Mouse (Mus musculus): Measurements from ENCODE around the gene Atp7b.
A peak's percentile ranks its signal among the peaks of the same experiment; 100 is the strongest.

The Atp7b gene

DNA sequence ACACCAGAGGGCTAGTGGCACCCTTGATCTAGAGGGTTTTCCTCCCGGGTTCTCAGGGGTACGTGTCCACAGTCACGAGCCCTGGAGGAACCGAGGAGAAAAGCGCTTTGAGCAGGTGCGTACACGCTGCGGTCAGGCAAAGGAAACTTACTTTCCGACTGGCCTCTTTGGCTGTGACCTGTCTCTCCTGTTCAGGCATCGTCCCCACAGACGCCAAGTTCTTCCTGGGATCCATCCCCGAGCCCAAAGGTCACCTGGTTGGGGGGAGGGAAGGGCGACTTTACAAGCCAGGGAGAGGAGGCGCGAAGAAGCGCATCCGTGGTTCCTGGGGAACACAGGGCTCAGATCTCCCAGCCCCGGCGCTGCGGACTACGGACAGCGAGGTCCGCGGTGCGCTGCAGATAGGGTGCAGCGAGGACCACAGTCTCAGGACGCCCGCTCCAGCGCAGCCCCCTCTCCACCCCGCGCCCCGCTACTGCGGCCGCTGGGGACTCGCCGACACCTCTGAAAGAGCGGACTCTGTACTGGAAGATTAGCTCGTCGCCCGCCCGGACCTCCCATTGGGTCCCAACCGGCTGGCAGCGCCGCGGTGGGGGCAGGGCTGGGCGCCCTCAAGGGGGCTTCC is at the start of gene Atp7b:
TSS of gene Atp7b (minus strand) at position 485 of the 625 bp plus-strand sequence.
- no peak for DNase-seq

DNA sequence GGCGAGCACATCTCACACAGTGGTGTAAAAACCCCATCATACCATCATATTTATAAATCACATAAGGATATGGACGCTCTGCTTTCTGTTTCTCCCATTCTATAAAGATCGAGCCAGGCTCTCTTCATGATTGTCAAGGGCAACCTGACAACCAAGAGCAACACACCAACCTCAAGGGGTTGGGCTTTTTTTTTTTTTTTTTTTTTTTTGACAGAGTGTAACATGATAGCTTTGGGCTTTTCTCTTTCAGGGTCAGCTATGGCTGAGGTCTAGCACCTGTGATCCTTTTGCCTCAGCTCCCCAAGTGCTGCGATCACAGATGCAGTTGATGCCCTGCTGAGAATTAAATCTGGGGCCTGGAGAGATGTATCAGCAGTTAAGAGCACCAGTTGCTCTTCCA is 46.9 kb upstream of the Atp7b start:
- DNase-seq = no peak

DNA sequence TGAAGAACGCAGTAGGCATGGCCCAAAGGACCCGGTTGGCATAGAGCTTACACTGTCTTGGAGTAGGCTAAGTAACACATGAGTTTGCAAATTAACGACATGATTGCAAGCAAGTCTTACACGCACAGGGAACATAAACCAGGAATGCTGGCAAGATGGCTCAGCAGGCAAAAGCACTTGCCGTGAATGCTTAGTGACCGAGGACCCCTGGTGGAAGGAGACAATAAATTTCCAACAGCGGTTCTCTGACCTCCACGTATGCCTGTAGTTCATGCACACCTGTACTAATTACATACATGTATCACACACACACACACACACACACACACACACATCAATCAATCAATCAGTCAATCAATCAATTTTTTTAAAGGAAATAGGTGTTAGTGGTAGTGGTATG is 31.5 kb upstream of the Atp7b start:
- DNase-seq = no peak

DNA sequence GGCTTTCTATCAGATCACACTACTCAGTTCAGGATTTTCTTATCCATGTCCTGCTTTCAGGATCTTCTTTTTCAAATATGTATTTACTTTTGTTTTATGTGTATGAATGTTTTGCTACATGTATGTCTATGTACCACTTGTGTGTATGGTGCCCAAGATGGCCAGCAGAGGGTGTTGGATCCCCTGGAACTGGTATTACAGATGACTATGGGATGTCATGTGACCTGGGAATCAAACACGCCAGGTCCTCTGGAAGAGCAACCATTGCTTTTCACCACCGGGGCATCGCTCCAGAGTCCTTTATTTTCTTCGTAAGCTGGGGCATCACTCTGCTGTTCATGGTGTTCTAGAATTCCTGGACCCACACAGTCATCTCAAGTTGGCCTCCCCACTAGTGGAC is 29.1 kb upstream of the Atp7b start:
- DNase-seq = no peak

DNA sequence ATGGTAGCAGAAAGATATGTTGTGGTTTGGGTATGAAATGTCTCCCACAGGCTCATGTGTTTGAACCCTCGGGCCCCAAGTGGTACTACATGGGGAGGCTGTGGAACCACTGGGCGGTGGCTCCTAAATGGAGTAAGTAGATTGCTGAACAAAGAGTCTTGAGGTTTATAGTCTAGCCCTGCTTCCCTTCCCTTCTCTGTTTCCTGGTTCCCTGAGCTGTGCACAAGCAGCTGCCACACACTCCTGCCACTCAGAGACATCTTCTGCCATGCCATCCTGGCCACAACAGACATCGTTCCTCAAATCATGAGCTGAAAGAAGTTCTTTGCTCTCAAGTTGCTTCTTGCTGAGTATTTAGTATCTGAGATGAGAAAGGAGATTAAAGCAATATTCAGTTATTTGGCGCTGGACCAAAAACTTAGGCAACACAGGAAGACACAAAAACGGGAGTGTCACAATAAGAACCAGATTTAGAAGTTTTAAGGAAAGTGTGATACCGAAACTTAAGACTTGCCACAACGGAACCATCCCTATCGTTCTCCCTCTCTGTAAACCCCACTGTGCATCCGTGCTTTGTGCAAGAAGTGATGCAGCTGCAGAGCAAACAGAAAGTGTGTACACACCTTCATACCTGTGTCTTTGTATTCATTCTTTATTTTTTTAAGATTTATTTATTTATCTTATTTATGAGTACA is 19.4 kb upstream of the Atp7b start:
- DNase-seq = no peak

DNA sequence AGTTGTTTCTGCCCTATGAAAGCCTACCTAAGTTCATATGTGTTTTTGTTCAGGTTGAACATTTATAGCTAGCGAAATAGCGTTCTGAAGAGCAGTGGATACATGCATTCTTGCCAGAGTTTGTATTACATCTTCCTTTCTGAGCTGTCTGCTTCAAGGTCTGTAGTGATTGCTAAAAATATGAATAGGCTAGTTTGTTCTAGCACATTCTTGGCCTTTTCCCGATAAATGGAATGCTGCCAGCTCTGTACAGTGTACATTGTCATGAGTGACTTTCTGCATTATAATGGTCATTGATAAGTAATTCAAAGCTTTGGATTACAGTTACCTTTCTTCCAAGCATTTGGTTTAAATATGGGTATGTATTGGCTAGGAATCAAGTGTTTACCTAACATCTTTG is 1.0 kb upstream of the Atp7b start:
- DNase-seq = no peak

DNA sequence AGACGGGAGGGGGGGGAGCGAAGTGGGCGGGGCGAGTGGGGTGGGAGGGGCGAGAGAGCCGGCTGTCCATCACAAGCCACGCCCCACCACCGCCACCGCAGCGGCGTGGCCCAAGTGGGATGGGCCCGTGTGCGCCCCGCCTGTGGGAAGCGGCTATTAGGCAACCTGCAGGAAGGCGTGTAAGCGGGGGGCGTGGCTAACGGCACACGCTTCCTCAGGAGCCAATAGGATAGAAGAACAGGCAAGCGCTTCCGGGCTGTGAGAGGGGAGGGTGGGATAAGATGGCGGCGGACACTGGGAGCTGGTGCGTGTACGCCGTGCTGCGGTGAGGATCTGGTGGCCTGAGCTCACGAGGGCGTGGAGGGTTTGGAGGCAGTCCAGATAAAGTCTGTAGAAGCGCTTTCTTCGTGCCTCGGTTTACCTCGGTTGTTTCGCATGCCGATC is 363 bp upstream of the Atp7b start, which contains the start of gene Alg11:
TSS of gene Alg11 (plus strand) at position 276 of the 444 bp plus-strand sequence.
- DNase-seq = peak; percentile 99

DNA sequence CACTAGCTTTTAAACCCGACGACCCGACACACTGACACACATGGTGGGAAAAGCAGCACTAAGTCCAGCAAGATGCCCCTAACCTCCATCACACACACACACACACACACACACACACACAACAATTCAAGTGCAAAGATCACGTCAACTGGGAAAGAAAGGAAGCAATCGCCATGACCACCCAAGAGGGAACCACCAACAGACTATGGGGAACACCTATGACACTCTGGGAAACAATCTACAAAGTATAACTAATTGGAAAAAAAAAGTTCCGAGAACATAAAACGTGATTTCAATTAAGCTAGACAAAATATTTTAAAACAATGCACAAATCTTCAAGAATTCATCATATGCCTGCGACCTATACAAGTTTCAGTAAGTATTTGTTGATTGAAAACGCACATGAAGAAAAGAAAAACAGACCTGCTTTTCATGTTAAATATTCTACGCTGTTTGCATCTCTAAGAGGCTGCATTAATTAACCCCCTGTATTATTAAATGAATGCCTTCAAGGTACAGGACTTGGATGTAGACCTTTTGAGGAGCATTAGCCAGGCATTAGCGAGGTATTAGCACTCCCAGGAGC is 859 bp downstream of the Atp7b start:
- no peak for DNase-seq

DNA sequence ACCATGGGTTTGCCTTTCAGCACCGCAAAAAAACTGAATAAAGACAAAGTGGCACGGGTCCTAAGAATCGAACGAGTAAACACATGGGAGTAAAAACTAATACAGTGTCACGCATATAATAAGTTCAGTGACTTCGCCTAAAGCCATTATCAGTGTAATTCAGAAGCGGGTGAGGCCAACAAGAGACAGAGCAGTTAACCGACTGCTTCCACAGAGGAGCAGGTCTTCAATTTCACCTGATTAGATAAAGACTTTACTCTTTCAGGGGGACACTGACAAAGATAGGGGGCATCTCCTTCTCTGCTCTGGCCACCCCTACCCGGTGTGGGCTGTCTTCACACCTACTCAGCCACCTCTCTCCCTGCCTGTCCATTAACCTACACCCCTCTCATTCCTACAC is 1.7 kb downstream of the Atp7b start:
- no peak for DNase-seq

DNA sequence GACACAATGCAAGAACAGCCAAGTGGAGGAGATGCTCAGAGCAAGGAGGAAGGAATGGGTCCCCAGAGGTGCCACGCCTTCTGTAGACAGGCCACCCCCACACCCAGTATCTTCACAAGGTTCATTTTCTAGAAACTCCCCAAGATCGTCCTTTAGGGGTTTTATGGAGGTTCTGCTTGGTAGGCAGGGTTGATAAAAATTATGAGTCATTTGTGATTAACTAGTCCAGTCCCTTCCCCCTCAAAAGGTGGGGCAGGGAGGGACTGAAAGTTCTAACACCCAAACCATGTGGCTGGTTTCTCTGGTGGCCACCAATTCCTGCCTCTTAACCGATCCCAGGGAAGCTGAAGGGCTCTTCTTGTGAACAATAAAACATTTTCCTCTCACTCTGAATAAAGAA is 3.3 kb downstream of the Atp7b start:
- no peak for DNase-seq

DNA sequence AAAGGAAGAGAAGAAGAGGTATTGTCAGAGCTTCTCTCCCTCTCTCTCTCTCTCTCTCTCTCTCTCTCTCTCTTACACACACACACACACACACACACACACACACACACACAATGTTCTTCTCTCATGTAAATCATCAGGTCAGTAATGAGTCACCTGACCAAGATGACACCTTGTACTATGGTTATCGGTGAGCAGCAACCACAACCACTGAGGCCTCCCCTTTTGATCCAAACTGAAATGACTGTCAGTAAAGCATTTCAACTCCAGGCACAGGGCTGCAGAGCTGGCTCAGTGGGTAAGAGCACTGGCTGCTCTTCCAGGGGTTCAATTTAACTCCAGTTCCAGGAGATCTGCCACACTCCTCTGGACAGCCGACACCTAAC is 4.6 kb downstream of the Atp7b start:
- DNase-seq = no peak

DNA sequence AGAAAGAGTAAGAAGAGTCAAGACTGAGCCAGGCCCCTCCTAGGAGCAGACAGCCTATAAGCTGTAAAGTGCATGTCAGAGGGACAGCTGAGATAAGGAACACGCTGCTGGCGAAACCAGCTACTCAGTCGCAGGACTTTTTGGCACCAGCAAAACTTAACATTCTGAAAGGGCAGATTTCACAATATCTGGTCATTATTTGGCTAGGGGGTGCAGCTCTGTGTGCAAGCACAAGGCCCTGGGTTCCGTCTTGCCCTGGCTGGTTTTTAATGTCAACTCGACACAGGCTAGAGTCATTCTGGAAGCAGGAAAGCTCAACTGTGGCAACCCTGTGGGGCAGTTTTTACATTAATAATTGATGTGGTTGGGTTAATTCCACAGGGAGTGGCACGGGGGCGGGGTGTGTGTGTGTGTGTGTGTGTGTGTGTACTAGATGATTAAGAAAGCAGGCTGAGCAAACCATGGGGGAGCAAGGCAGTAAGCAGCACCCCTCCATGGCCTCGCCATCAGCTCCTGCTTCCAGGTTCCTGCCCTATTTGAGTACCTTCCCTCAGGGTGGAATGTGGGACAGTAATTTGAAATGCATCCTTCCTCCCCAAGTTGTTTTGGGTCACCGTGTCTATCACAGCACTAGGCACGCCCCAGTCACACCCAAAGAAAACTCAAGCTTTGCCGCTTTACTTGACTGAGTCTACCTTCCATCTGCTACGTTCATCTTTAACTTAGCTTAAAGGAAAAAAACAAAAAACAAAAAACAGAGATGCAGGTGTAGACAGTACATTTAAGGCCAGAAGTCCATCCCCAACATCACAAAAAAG is 5.2 kb downstream of the Atp7b start:
- DNase-seq = no peak

DNA sequence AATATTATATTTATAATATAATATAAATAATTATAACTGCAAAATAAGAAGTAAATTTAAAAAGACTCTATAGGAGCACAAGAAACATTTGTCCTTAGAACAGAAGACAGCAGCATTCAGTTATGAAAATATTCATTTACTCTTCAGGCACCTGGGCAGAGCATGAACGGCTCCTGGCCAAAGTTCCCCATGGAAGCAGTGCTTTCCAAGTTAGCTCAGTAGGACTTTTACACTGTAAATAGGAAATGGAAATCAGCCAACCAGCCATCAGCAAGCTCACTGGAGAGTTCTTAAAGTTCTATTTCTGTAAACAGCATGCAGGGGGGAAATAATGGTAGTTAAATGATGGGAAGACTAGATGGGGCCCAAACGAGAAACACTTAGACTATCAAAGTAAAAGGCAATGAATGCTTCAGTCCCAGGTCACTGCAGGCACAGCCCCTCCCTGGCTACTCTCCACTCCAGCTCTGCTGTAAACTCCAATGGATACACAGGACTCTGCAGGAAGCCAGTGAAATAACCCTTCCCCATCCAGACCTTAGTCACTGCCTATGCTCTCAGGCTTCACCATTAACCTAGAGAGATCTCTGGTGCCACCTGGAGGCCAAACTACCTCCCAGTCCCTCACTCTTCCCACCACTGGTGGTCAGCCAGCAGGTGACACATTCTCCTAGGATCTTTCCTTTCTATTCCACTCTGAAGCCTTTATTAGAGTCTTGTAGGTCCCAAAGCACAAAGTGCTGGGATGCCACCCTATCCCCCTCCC is 12.2 kb downstream of the Atp7b start:
- DNase-seq = peak; percentile 28

DNA sequence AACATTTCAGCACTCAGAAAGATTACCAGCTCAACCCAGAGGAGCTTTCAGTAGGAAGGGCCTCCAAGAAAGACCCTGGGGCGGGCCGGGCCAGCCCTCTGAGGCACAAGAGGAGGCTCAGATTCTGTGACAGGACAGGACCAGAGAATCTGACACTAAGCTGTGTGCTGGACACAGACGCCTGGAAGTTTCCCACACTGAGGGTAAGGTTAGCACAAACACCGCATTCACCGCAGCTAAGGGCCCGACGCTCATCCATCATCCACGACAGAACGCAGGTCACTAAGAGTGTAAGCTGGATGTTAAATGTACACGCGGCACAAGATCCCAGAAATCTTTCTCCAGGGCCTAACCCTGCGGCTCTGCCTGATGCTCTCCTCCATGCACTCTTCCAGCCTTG is 16.4 kb downstream of the Atp7b start:
- DNase-seq = no peak

DNA sequence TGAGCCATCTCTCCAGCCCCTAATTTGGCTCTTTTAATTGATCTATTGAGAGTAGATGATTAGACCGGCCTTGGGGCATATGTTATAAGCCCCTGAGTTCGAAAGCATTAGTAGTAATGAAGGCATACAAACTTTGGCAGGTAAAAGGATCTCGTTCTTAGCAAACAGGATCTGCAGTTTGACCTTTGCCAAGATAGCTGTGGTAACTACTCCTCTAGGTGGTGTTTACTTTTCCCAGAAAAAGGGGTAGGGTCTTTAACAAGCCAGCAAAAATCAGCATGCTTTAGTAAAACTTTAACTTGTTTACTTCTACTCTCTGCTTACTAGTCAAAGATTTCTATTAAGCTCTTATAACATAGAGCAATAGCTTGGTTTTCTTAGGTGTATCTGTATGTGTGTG is 17.6 kb downstream of the Atp7b start:
- no peak for DNase-seq

DNA sequence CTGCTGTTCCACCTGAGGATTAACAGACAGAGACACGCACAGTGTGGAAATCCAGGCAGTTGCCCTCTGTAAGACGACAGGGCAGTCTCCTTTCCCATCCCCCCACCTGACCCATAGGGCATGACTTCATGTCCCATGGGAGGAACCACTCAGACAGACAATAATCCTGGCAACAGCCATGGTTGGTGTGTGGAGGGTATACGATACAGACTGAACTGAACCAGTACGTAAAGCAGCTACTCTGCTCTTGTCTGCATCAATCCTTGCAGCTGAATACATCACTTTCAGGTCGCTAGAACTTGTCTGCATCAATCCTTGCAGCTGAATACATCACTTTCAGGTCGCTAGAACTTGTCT is 20.0 kb downstream of the Atp7b start:
- DNase-seq = no peak

DNA sequence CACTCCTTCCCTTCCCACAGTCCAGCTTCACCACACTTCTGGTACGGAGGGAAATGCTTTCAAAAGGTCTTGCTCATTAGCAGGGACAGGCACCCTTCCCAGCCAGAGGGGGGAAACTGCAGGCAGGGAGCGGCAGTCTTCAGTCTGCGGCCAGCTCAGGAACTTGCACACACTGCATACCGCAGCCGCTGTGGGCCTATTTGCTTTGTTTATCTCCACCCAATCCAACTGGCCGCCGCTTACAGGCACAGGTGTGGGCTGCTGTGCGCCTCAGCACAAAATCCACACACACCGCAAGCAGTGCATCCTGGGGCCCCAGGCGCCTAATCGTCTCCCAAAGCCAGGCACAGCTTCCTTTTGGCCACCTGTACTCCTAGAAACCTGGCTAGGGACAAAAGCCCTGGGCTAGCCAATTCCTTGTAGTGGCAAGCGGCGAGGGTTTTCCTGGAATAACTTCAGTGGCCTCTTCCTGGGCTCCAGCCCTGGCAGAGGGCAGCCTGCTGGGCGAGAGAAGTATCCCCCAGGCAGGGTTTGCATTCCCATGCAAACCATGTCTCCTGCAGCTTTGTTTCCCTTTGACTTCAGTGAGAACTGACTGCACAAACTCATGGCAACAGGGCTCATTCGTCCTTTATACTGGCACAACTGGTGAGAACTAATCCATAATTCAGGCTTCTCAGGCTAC is 20.5 kb downstream of the Atp7b start:
- DNase-seq = no peak

DNA sequence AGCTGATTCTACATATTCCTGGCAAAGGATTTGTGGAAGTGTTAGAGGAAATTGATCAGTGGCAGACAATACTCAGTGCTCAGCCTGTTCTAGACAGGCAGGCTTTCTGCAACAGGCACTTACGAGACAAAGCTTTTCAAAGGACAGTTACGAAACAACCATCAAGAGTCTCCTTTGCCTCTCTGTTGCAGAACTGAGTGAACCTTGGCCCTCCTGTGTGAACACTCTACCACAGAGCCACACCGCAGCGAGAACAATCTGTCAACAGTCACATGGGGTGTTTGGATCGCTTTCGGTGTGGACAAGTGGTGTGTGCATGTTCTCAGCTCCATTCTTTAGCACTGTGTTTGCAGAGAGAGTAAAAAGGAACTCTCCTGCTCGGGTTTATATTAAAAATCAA is 23.1 kb downstream of the Atp7b start:
- DNase-seq = no peak

DNA sequence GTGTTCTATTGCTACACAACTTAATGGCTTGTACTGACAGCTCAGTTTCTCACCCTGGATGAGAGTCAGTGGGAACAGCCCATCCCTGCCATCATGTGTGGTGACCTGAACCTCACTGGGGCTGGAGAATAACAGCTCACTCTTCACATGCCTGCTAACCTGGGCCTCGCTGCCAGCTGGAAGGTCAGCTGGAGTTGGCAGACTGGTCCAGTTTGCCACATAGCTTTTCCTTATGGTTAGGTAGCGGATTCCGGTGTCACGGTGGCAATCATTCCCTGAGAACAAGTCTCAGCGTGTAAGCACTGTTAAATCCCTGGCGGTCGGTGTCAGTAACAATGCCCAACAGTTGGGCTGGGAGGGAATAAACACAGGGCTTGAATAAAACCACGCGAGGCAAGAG is 24.0 kb downstream of the Atp7b start:
- peak; percentile 42 for DNase-seq

DNA sequence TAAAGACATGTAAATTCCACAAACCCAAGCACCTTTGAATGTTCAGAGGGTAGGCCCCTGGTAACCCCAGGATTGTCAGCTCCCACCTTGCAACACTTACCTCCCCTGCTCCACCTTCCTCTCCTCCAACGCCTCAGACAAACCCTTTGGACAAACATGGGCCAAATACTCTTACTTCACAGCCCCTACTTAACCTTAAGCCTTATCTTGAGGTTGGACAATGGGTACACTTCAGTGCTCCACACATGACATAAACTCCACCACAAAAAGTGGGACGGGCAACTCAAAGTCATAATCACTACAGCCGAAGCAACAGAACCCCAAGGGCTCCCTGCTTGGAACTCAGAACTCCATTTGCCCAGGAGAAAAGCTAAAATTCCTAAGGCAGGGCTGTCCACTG is 29.1 kb downstream of the Atp7b start:
- DNase-seq = no peak

DNA sequence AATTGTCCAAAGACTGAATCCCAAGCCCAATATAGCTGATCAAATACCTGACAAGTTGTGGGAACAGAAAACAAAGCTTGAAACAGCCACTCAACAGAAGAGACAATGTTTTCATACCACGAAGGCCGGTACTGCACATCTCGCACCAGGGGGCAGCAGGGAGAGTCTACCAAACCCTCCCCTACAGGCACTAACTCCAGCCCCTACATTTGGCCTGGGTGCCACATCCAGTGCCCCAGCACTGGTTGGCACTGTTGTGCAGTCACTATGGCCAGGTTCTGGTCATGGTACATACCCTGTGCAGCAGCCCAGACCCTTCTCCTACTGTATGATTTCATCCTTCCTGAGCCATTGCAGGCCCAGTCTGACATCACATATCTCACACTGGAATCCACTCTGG is 31.1 kb downstream of the Atp7b start:
- no peak for DNase-seq

DNA sequence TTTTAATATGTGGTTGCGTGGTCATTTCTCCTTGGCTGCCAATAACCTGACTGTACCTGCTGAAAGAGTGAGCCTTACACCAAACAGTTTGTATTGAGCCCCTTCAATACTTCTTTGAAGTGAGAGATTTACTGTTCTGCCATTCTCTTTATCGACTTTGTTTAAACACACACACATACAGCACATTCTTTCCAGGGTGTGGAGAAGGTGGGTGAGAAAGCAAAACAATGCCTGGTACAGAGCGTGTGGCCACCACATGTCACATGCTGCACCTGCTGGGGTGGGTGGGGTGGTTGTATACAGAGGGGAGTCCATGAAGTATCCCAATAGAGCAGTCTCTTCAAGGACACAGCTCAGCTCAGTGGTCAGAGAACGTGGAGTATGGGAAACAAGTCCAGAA is 34.9 kb downstream of the Atp7b start:
- no peak for DNase-seq

Data from cerebellum, adult 11-12 months (tissue).